Mouse (Mus musculus): ENCODE results near the gene AL607142.1. TPM values are rescaled to one million over a fixed set of nuclear protein-coding genes. Genes with fewer than 3 reads are reported as not detected.

AL607142.1 gene
- total RNA-seq (2018; cell fraction: chromatin; rRNA removed): not detected
- total RNA-seq (2018; cell fraction: cytosol; rRNA removed): not detected
- not detected for total RNA-seq (2018; cell fraction: nucleus; rRNA removed)
- not detected in 3 replicates for polyA plus RNA-seq (2018)

DNA sequence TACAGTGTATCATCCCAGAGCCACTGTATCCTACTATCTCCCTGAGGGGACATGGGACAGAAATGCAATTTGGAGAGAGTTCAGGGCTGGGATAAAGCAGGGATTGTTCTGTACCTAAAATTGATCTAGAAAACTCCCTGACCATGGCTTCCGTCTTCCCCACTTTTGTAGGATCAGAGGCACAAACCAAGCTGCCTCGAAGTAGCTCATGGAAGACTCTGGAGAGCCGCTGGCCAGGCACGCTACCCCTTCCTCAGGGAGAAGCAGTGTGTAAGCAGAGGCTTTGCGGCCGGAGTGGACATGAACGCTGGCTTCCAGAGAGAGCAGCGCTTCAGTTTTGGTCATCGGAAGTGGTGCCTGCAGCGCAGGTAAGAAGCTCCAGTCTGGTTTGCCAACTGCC is at the start of gene AL607142.1:
TSS of gene AL607142.1 (plus strand) at position 301 of the 400 bp plus-strand sequence.
- H3K79me2 ChIP-seq (ENCODE audit: inconsistent target): no peaks in the 10 kb centered on the region
- 90% methylated on average over 10 of the region's 10 CpGs for WGBS (ENCODE audit: missing documents)
- H3K36me3 ChIP-seq (ENCODE audit: inconsistent target): no peaks in the 10 kb centered on the region
- H3K27ac ChIP-seq: no peak within 1 kb of the TSS
- no peak within 1 kb of the TSS for H3K4me3 ChIP-seq (ENCODE audit: inconsistent target)

DNA sequence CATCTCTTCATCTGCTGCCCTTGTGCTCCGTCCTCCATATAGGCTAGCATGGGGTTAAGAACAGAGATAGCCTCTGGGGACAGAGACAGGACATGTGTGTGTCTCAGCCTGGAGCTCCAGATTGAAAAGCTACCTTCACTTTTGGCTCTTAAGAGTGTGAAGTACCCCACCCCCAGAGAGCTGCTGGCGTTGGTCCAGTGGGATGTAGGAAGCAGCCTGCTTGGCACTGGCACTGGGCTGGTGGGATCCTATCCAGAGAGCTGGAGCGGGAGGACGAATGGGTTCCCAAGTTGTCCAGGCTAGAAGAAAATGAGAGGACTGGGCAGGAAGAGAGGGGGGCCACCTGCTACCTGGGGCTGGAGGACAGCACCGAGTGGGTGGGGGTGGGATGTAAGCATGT is 46.4 kb upstream of the AL607142.1 start:
- Histone ChIP-seq H3K36me3 (ENCODE audit: inconsistent target) (no peaks in the 10 kb centered on the region), H3K27ac (no peak overlapping the region), H3K4me3 (ENCODE audit: inconsistent target) (no peak overlapping the region), H3K79me2 (ENCODE audit: inconsistent target) (no peaks in the 10 kb centered on the region)
- 94% methylated on average over 5 of the region's 5 CpGs for WGBS (ENCODE audit: missing documents)

DNA sequence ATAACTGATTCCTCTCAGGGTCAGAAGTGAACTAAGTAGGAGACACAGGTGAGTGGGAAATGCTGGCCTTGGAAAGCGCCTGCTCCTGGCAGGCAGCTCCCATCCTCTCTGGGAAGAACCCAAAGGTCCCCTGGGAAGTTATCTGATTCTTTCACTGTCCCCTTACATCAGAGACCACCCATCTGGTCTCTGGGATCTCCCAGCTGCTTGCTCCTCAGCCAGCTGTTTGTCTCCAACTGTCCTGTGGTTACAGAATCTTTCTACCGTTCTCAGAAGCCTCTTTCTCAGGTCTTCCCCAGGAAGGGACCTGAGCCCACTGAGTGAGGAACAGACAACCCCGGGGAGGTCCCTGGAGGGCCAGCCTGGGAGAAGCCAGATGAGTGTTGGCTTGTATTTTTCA is 42.4 kb upstream of the AL607142.1 start:
- H3K36me3 ChIP-seq (ENCODE audit: inconsistent target): no peaks in the 10 kb centered on the region
- WGBS (ENCODE audit: missing documents): 68% methylated on average over 3 of the region's 3 CpGs
- no peak overlapping the region for H3K4me3 ChIP-seq (ENCODE audit: inconsistent target)
- no peaks in the 10 kb centered on the region for H3K79me2 ChIP-seq (ENCODE audit: inconsistent target)
- H3K27ac ChIP-seq: no peak overlapping the region

DNA sequence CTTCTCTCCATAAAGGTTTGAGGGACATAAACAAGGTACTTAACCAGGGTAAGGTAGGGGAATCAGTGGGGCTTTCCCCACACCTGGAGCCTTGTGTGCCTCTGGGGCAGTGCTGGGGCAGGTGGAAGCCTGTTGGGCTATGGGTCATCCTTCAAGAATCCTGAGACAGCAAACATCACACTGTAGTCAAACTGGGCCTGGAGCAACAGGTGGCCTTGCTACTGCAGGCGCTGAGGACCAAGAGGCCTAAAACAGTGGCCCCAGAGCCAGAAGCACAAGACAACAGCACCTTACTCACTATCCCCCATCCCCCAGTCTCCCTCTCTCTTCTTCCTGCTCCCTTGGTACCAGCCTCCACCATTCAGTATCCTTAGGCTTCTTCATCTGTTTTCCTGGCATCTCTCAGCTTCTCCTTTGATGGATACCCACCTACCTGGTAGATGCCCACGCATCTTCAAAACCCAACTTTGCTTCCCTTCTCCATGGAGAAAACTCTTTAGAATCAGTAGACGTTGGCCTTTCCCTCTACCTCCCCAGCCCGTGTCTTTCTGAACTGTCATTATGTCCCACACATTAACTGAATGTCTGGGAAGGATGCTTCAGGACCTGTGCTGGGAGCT is 41.5 kb upstream of the AL607142.1 start:
- Histone ChIP-seq H3K27ac (no peak overlapping the region), H3K36me3 (ENCODE audit: inconsistent target) (no peaks in the 10 kb centered on the region), H3K4me3 (ENCODE audit: inconsistent target) (no peak overlapping the region), H3K79me2 (ENCODE audit: inconsistent target) (no peaks in the 10 kb centered on the region)
- WGBS (ENCODE audit: missing documents): 100% methylated on average over 4 of the region's 4 CpGs

DNA sequence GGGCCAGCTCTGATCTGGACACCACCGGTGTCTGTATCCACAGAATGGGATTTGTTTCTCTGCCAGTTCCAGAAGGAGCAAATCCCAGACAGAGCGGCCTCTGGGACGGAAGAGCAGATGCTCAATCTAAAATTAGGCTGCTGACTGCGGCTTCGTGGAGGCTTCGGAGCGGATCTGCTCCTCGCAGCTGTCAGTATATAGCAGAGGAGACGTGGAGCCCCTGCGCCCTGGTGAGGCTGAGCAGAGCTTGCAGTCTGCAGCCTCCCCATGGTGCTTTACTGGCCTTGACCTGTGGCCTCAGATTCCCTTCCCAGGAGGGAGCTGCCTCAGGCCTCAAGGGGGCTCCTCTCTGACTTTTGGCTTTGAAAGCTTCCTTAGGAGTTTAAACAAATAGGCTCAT is 40.7 kb upstream of the AL607142.1 start:
- Histone ChIP-seq H3K79me2 (ENCODE audit: inconsistent target) (no peaks in the 10 kb centered on the region), H3K4me3 (ENCODE audit: inconsistent target) (no peak overlapping the region), H3K36me3 (ENCODE audit: inconsistent target) (no peaks in the 10 kb centered on the region), H3K27ac (no peak overlapping the region)
- 97% methylated on average over 10 of the region's 10 CpGs for WGBS (ENCODE audit: missing documents)

DNA sequence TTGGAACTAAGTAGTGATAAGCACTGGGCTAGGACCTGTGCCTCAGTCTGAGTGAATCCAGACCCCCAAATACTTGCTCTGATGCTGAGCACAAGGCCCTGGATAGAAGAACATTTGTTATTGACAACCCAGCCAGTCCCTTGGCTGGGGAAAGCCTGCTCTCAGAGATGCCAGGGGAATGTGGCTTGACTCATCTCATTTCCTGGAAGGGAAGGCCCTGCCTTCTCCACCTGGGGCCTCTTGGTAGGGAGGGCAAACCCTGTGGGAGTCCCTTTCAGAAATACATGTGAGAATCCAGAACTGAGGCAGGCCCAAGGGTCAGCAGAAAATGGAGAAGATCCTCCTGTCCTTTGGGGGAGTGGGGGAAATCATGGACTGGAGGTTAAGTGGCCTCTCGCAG is 37.1 kb upstream of the AL607142.1 start:
- 92% methylated on average over 1 of the region's 1 CpGs for WGBS (ENCODE audit: missing documents)
- no peak overlapping the region for H3K27ac ChIP-seq
- H3K4me3 ChIP-seq (ENCODE audit: inconsistent target): no peak overlapping the region
- H3K79me2 ChIP-seq (ENCODE audit: inconsistent target): no peaks in the 10 kb centered on the region
- H3K36me3 ChIP-seq (ENCODE audit: inconsistent target): no peaks in the 10 kb centered on the region

DNA sequence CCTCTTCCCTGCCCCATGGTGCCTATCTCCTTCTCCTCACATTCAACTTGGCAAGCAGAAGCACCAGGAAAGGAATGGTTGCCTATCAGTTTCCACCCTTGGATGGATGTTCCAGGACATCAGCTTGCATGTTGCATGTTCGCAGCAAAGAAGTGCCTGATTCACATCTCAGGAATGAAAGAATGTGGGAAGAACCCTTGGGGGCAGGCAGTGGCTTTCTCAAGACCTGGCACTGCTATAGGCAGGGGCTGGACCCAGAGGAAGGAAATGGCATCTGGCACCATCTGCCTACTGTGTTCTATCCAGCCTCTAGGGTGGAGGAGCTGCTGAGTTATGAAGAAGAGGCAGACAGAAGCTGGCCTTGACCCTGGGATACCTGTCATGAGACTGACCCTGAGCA is 34.9 kb upstream of the AL607142.1 start:
- no peak overlapping the region for H3K4me3 ChIP-seq (ENCODE audit: inconsistent target)
- H3K79me2 ChIP-seq (ENCODE audit: inconsistent target): no peaks in the 10 kb centered on the region
- WGBS (ENCODE audit: missing documents): 75% methylated on average over 1 of the region's 1 CpGs
- no peaks in the 10 kb centered on the region for H3K36me3 ChIP-seq (ENCODE audit: inconsistent target)
- no peak overlapping the region for H3K27ac ChIP-seq

DNA sequence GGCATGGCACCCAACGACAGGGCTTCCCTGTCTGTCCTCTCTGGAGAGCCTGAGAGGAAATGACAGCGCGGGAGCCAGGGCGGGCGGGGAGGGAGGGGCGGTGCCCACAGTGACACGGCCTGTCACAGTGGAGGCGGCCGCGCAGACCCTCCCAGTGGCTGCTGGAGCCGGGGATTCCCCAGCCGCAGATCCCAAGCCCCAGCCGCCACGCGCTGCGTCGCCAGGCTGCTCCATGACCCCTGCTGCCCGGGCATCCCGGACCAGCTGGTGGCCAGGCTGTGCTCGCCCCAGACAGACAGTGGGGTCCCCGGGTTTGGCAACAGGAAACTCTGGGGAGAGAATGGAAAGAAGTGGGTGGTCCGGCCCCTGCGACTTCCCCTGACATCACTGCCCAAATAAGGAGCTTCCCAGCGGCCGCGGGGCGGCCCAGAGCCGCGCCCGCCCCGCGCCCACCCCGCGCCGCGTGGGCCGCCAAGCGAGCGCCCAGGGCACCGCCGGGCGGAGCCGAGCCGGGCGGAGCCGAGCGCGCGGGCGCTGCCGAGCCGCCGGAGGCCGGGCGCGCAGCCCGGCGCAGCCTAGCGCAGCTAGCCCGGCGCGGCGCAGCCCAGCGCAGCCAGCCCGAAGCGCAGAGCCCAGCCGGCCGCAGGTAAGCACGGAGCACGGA is 32.3 kb upstream of the AL607142.1 start:
- Histone ChIP-seq H3K4me3 (ENCODE audit: inconsistent target) (no peak overlapping the region), H3K27ac (no peak overlapping the region), H3K36me3 (ENCODE audit: inconsistent target) (no peaks in the 10 kb centered on the region), H3K79me2 (ENCODE audit: inconsistent target) (no peaks in the 10 kb centered on the region; the same call in 1 of the 2 replicates)
- 4% methylated on average over 33 of the region's 70 CpGs for WGBS (ENCODE audit: missing documents)

DNA sequence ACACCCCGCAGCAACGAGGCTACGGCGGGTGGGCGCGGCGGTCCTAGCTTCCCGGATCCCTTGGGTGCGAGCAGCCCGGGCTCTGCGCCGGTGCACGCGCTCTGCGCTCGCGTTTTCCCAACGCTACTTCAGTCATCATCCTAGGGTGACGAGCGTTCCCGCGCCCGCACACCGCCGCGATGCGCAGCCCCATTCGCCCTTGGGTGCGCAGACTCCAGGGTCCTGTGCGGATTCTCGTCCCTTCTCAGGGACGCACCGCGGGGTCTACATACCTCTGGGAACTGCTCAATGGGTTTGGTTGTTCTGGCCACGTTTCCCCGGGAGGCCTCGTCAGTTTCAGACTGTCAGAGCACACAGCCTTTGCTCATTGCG is 31.8 kb upstream of the AL607142.1 start:
- no peaks in the 10 kb centered on the region; the same call in 1 of the 2 replicates for H3K79me2 ChIP-seq (ENCODE audit: inconsistent target)
- no peak overlapping the region for H3K27ac ChIP-seq
- WGBS (ENCODE audit: missing documents): under 1% methylated on average over 38 of the region's 38 CpGs
- peak overlapping the region; percentile 31 for H3K4me3 ChIP-seq (ENCODE audit: inconsistent target)
- H3K36me3 ChIP-seq (ENCODE audit: inconsistent target): no peaks in the 10 kb centered on the region

DNA sequence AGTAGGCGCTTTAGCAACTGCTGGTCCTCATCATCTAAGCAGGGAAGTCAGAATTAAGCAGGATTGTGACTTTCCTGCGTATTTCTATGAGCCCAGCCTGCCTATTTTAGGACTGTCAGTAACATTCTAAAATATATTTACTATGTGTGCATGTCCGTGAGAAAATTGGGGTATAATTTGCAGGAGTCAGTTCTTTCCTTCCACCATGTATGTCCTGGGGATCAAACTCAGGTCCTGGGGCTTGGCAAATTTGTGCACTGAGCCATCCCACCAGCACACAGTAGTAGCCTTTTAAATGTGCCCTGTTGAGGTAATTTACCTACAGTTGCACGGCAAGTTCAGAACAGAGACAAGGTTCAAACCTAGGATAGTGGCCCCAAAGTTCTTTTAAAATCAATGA is 28.5 kb upstream of the AL607142.1 start:
- H3K36me3 ChIP-seq (ENCODE audit: inconsistent target): no peaks in the 10 kb centered on the region
- H3K4me3 ChIP-seq (ENCODE audit: inconsistent target): no peak overlapping the region
- no peaks in the 10 kb centered on the region; the same call in 1 of the 2 replicates for H3K79me2 ChIP-seq (ENCODE audit: inconsistent target)
- WGBS (ENCODE audit: missing documents): 97% methylated on average over 4 of the region's 4 CpGs
- no peak overlapping the region for H3K27ac ChIP-seq

DNA sequence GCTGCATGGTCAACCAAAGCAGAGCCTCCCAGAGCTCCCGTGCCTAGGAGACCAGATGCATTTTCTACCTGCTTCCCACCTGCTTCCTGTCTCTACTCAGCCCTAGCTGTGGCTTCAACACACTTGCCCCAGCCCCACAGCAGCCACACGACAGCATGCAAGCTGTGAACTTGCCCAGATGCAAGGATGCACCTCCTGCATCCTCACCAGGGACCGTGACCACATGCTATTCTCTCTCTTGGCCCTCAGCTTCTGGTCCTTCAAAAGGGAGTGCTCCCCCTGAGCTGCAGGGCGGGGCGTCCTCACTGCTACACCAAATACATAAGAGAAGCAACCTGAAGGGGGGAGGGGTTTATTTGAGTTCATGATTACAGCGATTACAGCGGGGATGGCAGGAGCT is 27.8 kb upstream of the AL607142.1 start:
- Histone ChIP-seq H3K27ac (no peak overlapping the region), H3K36me3 (ENCODE audit: inconsistent target) (no peaks in the 10 kb centered on the region), H3K79me2 (ENCODE audit: inconsistent target) (no peaks in the 10 kb centered on the region; the same call in 1 of the 2 replicates), H3K4me3 (ENCODE audit: inconsistent target) (no peak overlapping the region)
- 82% methylated on average over 7 of the region's 7 CpGs for WGBS (ENCODE audit: missing documents)

DNA sequence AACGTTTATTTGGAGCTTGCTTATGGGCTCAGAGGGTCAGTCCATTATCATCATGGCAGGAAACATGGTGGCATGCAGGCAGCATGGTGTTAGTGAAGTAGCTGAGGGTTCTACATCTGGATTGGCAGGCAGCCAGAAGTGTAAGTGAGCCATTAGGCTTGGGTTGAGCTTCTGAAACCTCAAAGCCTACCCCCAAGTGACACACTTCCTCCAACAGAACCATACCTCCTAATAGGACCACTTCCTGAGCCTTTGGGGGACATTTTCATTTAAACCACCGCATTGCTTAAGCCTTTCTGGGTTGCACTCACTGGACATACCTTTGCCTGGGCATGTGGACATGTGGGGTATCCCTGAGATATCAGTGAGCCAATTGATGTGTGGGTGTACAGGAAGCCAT is 23.3 kb upstream of the AL607142.1 start:
- H3K27ac ChIP-seq: no peak overlapping the region
- H3K36me3 ChIP-seq (ENCODE audit: inconsistent target): no peaks in the 10 kb centered on the region
- 49% methylated on average over 2 of the region's 2 CpGs for WGBS (ENCODE audit: missing documents)
- no peak overlapping the region for H3K4me3 ChIP-seq (ENCODE audit: inconsistent target)
- H3K79me2 ChIP-seq (ENCODE audit: inconsistent target): no peaks in the 10 kb centered on the region

DNA sequence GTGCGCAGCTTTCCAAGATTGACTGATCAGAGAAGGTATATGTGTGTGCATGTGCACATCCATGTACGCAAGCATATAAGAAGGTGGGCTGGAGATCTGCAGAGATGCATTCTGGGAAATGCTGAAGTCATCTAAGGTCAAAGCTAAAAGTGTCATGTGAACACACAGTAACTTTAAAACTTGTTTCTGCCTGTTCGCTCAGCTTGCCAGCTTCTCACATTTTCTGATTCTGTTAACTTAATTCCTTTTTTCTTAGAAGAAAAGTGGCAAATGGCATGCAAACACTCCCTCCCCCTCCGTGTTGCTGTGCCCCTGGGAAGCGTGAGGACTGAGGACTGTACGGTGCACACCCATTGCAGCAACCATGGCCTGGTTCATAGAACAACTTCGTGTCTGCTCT is 22.3 kb upstream of the AL607142.1 start:
- H3K36me3 ChIP-seq (ENCODE audit: inconsistent target): no peaks in the 10 kb centered on the region
- WGBS (ENCODE audit: missing documents): 91% methylated on average over 7 of the region's 7 CpGs
- no peak overlapping the region for H3K4me3 ChIP-seq (ENCODE audit: inconsistent target)
- no peaks in the 10 kb centered on the region for H3K79me2 ChIP-seq (ENCODE audit: inconsistent target)
- H3K27ac ChIP-seq: no peak overlapping the region

DNA sequence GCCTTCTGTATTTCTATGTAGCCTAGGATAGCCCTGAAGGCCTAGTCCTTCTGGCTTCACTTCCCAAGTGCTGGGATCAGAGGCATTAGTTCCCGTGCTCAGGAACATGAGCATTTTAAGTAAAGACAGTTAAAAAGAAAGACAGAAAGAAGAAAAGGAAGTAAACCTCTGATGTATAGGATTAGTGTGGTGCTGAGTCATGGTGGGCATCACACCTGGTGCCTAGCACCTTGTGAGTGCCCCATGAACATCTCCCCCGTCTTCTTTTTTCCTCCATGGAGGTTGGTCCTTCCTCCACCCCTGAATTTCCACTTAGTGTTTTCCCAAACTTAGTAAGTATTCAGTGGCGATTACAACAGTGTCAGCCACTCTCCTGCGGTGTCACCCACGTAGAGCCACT is 20.2 kb upstream of the AL607142.1 start:
- Histone ChIP-seq H3K27ac (no peak overlapping the region), H3K36me3 (ENCODE audit: inconsistent target) (no peaks in the 10 kb centered on the region), H3K4me3 (ENCODE audit: inconsistent target) (no peak overlapping the region), H3K79me2 (ENCODE audit: inconsistent target) (no peaks in the 10 kb centered on the region)
- WGBS (ENCODE audit: missing documents): 84% methylated on average over 5 of the region's 5 CpGs

DNA sequence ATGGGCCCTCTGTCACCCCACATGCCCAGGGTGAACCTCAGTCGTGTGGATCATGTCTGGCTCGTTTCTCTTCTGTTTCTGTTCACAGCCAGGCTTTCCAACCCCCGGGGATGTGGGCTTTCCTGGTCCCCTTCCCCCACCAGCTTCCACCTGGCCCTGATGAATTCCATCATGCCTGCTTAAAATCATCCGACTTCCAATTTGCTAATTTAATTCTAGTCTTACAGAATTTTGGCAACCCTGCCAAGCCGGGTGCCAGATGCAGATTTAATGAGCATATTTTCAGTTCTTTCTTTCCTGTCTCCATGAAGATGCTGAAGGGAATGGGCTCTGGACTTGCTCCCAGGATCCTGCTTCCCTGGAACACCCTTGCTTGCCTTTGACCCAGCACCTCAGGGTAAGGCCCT is 19.7 kb upstream of the AL607142.1 start:
- H3K36me3 ChIP-seq (ENCODE audit: inconsistent target): no peaks in the 10 kb centered on the region
- H3K4me3 ChIP-seq (ENCODE audit: inconsistent target): no peak overlapping the region
- no peaks in the 10 kb centered on the region for H3K79me2 ChIP-seq (ENCODE audit: inconsistent target)
- WGBS (ENCODE audit: missing documents): 89% methylated on average over 5 of the region's 5 CpGs
- no peak overlapping the region for H3K27ac ChIP-seq

Measured in macrophage (primary cell).